Mouse (Mus musculus) stomach, embryonic 14.5 days (tissue): Measurements from ENCODE around the gene Eef1a2. TPM values are rescaled to one million over a fixed set of nuclear protein-coding genes. Genes with fewer than 3 reads are reported as not detected.

Source experiments
- ATAC-seq: fragments of 200-750 bp; cut with Nextera tagmentation; 2 replicates; pipeline ENCODE4 v1.8.0; 2017; ENCODE audit warnings: low read depth, moderate TSS enrichment; ENCODE audit not compliant: insufficient number of reproducible peaks, insufficient read depth, low FRiP score
- H3K27ac ChIP-seq: fragments of 300-500 bp; sonication (generic); 2 replicates; pipeline ENCODE4 v1.5.1; 2014; ENCODE audit warnings: mild to moderate bottlenecking, low read length, moderate library complexity, mixed read lengths
- H3K27me3 ChIP-seq: fragments of 300-500 bp; sonication (generic); 2 replicates; pipeline ENCODE4 v1.6.1; 2014; ENCODE audit warnings: low read length, control low read depth, mixed read lengths; ENCODE audit not compliant: control insufficient read depth, insufficient read depth
- H3K36me3 ChIP-seq: fragments of 300-500 bp; sonication (generic); 2 replicates; pipeline ENCODE4 v1.6.1; 2014; ENCODE audit warnings: mild to moderate bottlenecking, control low read depth, low read length, moderate library complexity, mixed read lengths; ENCODE audit not compliant: control insufficient read depth, insufficient read depth
- H3K4me1 ChIP-seq: fragments of 300-500 bp; sonication (generic); 2 replicates; pipeline ENCODE4 v1.6.1; 2014; ENCODE audit warnings: low read length, control low read depth, mixed read lengths; ENCODE audit not compliant: control insufficient read depth, insufficient read depth
- H3K4me2 ChIP-seq: fragments of 300-500 bp; sonication (generic); replicated peaks from 2 replicates; pipeline ENCODE4 v1.6.1; 2014; ENCODE audit warnings: low read depth, low read length, control low read depth
- H3K4me3 ChIP-seq: fragments of 300-500 bp; sonication (generic); 2 replicates; pipeline ENCODE4 v1.5.1; 2014; ENCODE audit warnings: low read depth, low read length, control low read depth
- H3K9ac ChIP-seq: fragments of 300-500 bp; sonication (generic); replicated peaks from 2 replicates; pipeline ENCODE4 v1.6.1; 2014; ENCODE audit warnings: low read depth, mild to moderate bottlenecking, control low read depth, low read length, moderate library complexity, mixed read lengths
- H3K9me3 ChIP-seq: fragments of 300-500 bp; sonication (generic); 2 replicates; pipeline ENCODE4 v1.6.1; 2016; ENCODE audit warnings: low read depth, low read length, control low read depth; ENCODE audit not compliant: control insufficient read depth
- WGBS: fragments of 180-500 bp; shearing (Covaris S2); extraction: QIAGEN DNeasy Blood & Tissue Kit; methylation state at CpG from one replicate; pipeline ENCODE4 v1.1.7; 2014; 5-methylcytosine and 5-hydroxymethylcytosine counted together
- polyA plus RNA-seq: library from polyadenylated mRNA; unstranded; fragments of >200 nt; fragmentation: Nextera tagmentation; extraction: Ambion mirVana; gene quantifications from 2 replicates; pipeline ENCODE4 v1.2.1, GENCODE M21; 2014

Gene Eef1a2
- polyA plus RNA-seq, 1 experiment from 2014 or later, result 0.23 TPM

GRCm38 (mm10) chr2:181155801-181156200, 1.0 kb downstream of the Eef1a2 start:
- Histone ChIP-seq H3K4me2 (no peak overlapping the region), H3K9me3 (no peaks in the 10 kb centered on the region), H3K27me3 (peaks cover 18% of the 10 kb centered on the region), H3K4me1 (0 out of 2 replicates have a peak, but pooled peaks cover 3% of the 10 kb centered on the region), H3K9ac (no peak overlapping the region), H3K4me3 (no peak overlapping the region), H3K27ac (no peak overlapping the region), H3K36me3 (no peaks in the 10 kb centered on the region)
- ATAC-seq, result no peak
- WGBS, result 55% methylated on average over 4 of the region's 4 CpGs

- H3K27ac ChIP-seq, result no peak overlapping the region
- H3K27me3 ChIP-seq, result peaks cover 18% of the 10 kb centered on the region
- no peaks in the 10 kb centered on the region for H3K36me3 ChIP-seq
- H3K4me3 ChIP-seq, result no peak overlapping the region
- WGBS, result 72% methylated on average over 8 of the region's 8 CpGs
- no peak overlapping the region for H3K4me2 ChIP-seq
- H3K9ac ChIP-seq, result no peak overlapping the region
- no peaks in the 10 kb centered on the region for H3K9me3 ChIP-seq
- no peak for ATAC-seq
- H3K4me1 ChIP-seq, result 0 out of 2 replicates have a peak, but pooled peaks cover 3% of the 10 kb centered on the region
These were observed 1.9 kb downstream of the Eef1a2 start for GRCm38 (mm10) chr2:181154831-181155415.

GRCm38 (mm10) chr2:181154361-181154760, 2.5 kb downstream of the Eef1a2 start:
- 0 out of 2 replicates have a peak, but pooled peaks cover 3% of the 10 kb centered on the region for H3K4me1 ChIP-seq
- peaks cover 18% of the 10 kb centered on the region for H3K27me3 ChIP-seq
- no peak for ATAC-seq
- H3K9ac ChIP-seq, result no peak overlapping the region
- no peaks in the 10 kb centered on the region for H3K36me3 ChIP-seq
- no peak overlapping the region for H3K4me2 ChIP-seq
- no peak overlapping the region for H3K27ac ChIP-seq
- H3K4me3 ChIP-seq, result no peak overlapping the region
- WGBS, result 80% methylated on average over 3 of the region's 3 CpGs
- H3K9me3 ChIP-seq, result no peaks in the 10 kb centered on the region

GRCm38 (mm10) chr2:181153837-181154236, 3.0 kb downstream of the Eef1a2 start:
- H3K9ac ChIP-seq, result no peak overlapping the region
- no peaks in the 10 kb centered on the region for H3K36me3 ChIP-seq
- no peaks in the 10 kb centered on the region for H3K9me3 ChIP-seq
- H3K4me3 ChIP-seq, result no peak overlapping the region
- 15% methylated on average over 1 of the region's 1 CpGs for WGBS
- ATAC-seq, result no peak
- no peak overlapping the region for H3K4me2 ChIP-seq
- H3K4me1 ChIP-seq, result 0 out of 2 replicates have a peak, but pooled peaks cover 3% of the 10 kb centered on the region
- peaks cover 21% of the 10 kb centered on the region for H3K27me3 ChIP-seq
- H3K27ac ChIP-seq, result no peak overlapping the region

GRCm38 (mm10) chr2:181153131-181153530, 3.7 kb downstream of the Eef1a2 start:
- ATAC-seq, result no peak
- peaks cover 24% of the 10 kb centered on the region for H3K27me3 ChIP-seq
- WGBS, result 68% methylated on average over 1 of the region's 1 CpGs

GRCm38 (mm10) chr2:181152701-181153100, 4.1 kb downstream of the Eef1a2 start:
- Histone ChIP-seq H3K4me1 (0 out of 2 replicates have a peak, but pooled peaks cover 3% of the 10 kb centered on the region), H3K9ac (no peak overlapping the region), H3K27ac (no peak overlapping the region), H3K36me3 (no peaks in the 10 kb centered on the region), H3K4me3 (no peak overlapping the region), H3K9me3 (no peaks in the 10 kb centered on the region), H3K4me2 (no peak overlapping the region), H3K27me3 (peaks cover 24% of the 10 kb centered on the region)
- 93% methylated on average over 17 of the region's 17 CpGs for WGBS
- ATAC-seq, result no peak

More at GRCm38 (mm10) chr2:181153131-181153530, 3.7 kb downstream of the Eef1a2 start:
- Histone ChIP-seq H3K4me2 (no peak overlapping the region), H3K9me3 (no peaks in the 10 kb centered on the region), H3K27ac (no peak overlapping the region), H3K4me3 (no peak overlapping the region), H3K4me1 (0 out of 2 replicates have a peak, but pooled peaks cover 3% of the 10 kb centered on the region), H3K36me3 (no peaks in the 10 kb centered on the region), H3K9ac (no peak overlapping the region)

GRCm38 (mm10) chr2:181150281-181150680, 6.5 kb downstream of the Eef1a2 start:
- no peaks in the 10 kb centered on the region for H3K4me1 ChIP-seq
- H3K9me3 ChIP-seq, result no peaks in the 10 kb centered on the region
- H3K4me3 ChIP-seq, result no peak overlapping the region
- no peaks in the 10 kb centered on the region for H3K36me3 ChIP-seq
- 61% methylated on average over 6 of the region's 6 CpGs for WGBS
- ATAC-seq, result no peak
- H3K27me3 ChIP-seq, result peaks cover 20% of the 10 kb centered on the region; the same call in 1 of the 2 replicates
- no peak overlapping the region for H3K4me2 ChIP-seq
- H3K9ac ChIP-seq, result no peak overlapping the region
- no peak overlapping the region for H3K27ac ChIP-seq

GRCm38 (mm10) chr2:181148318-181148955, 8.4 kb downstream of the Eef1a2 start:
- Histone ChIP-seq H3K36me3 (no peaks in the 10 kb centered on the region), H3K27me3 (peaks cover 20% of the 10 kb centered on the region; the same call in 1 of the 2 replicates), H3K4me2 (peak overlapping the region; percentile 80), H3K27ac (no peak overlapping the region), H3K4me1 (no peaks in the 10 kb centered on the region), H3K9ac (no peak overlapping the region), H3K9me3 (no peaks in the 10 kb centered on the region), H3K4me3 (peak overlapping the region; percentile 34)
- ATAC-seq, result no peak
- WGBS, result 17% methylated on average over 31 of the region's 31 CpGs
